Mouse (Mus musculus): ENCODE measurements around the gene Clhc1.

DNA sequence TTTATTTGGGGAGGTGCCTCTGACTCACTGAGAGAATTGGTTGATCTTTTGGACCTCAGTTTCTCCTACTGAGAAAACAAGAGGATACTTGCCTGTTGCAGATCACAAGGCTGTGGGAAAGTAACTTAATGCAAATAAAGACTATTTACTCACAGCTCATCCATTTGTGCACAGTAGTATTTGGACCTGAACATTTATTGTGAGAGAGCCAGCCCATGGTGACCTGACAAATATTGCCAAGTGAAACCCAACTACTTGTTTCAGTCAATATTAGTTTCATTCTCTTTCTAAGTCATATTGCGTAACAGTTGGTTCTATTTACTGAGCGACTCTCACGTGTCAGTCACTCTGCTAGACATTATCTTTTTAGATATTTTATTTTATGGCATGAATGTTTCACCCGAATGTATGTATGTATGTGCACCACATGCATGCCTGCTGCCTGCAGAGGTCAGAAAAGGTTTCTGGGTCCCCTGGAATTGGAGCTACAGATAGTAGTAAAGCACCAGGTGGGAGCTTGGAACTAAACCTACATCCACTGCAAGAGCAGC lies 65.5 kb downstream of the Clhc1 start:
- TF ChIP-seq CTCF (conservative IDR thresholded peaks at IDR 0.05 in 1 of 2, IDR thresholded peaks at IDR 0.05 in 1 of 2; ENCODE audit: low read depth in 2 of 2, low read length in 2 of 2) (no peak), CHD1 (IDR thresholded peaks at IDR 0.05; ENCODE audit: low read depth, low read length) (no peak), JUND (conservative IDR thresholded peaks at IDR 0.05; ENCODE audit: low read depth, low read length) (no peak), ZC3H11A (IDR thresholded peaks at IDR 0.05; ENCODE audit: low read depth, low read length) (no peak), RAD21 (IDR thresholded peaks at IDR 0.05; ENCODE audit: low read depth, low read length) (no peak), ETS1 (conservative IDR thresholded peaks at IDR 0.05; ENCODE audit: low read depth, low read length) (no peak), HCFC1 (IDR thresholded peaks at IDR 0.05; ENCODE audit: low read depth, low read length) (no peak), POLR2A (IDR thresholded peaks at IDR 0.05; ENCODE audit: low read depth, low read length) (no peak), KAT2A (IDR thresholded peaks at IDR 0.05; ENCODE audit: insufficient replicate concordance, low read length) (no peak), PAX5 (IDR thresholded peaks at IDR 0.05; ENCODE audit: low read length) (no peak)
